Comparison of ENCODE assay signal across 8 mouse cellular contexts in the genomic region with DNA sequence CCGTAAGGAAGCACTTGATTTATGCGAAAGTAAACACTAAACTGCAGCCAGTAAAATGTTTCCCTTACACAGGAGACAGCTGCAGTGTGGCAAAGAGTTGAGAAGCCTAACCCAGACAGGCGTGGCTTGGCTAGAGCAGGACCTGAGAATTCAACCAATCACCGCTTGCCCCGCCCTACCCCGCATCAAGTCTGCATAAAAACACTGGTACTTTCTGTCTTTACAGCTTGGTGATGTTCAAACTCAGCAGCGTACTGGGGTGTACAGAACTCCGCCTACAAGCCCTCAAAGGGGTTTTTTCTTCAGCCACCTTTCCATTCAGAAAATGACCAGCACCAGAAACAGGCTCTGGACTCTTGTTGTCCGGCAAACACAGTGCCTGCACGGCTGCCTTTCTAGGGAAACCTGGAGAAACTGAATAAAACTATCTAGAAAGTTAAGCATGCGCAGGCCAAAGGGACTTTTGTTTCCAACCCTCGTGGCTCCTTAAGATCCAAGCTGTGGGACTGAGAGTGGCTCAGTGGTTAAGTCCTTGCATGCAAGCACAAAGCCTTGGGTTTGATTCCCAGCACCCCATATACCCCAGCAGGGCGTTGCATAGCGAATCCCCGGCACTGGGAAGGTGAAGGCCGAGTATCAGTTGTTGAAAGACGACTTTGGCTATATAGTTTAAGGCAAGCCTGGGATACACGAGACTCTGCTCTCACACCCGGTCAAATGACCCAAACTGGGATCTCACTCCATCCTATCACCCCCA. TPM values are rescaled to one million over a fixed set of nuclear protein-coding genes. Genes with fewer than 3 reads are reported as not detected.
DNase-seq lines count a peak whose midpoint lies in the region; ATAC-seq and TF ChIP-seq lines count a peak whose summit lies in the region.

No protein-coding gene starts in this region.

- H3K4me1 ChIP-seq in lung, adult 2 months (ENCODE audit: control insufficient read depth, insufficient read depth, low read length) = no peaks in the 10 kb centered on the region

- H3K4me3 ChIP-seq in lung, adult 2 months (replicated peaks; ENCODE audit: extremely low read depth, low read depth, low read length) = peak overlapping the region; percentile 64

- DNase-seq in B cell, adult 2 months = peak; percentile 57
- DNase-seq in R1 (ENCODE audit: low read depth, low spot score) = peak; percentile 95
- peak; percentile 70 for DNase-seq in embryo, embryonic 10.5 days (ENCODE audit: low spot score)
- DNase-seq in heart, adult 18-20 months = peak; percentile 76 to 83
- peak; percentile 73 for DNase-seq in kidney, adult 18-20 months
- peak; percentile 56 for DNase-seq in lung, adult 2 months
- peak; percentile 13 for DNase-seq in ovary, postnatal 10 days (ENCODE audit: low spot score)

- WGBS in lung, adult 2 months = 27% methylated on average over 19 of the region's 19 CpGs

- no peak for TF ChIP-seq POLR2A in lung, adult 2 months (IDR thresholded peaks at IDR 0.05; ENCODE audit: borderline replicate concordance, extremely low read depth, low read depth, low read length)

- no peak for TF ChIP-seq CTCF in lung, adult 2 months (IDR thresholded peaks at IDR 0.05; ENCODE audit: insufficient read depth, low read length)

- no peak for ATAC-seq in activated CD4-positive, CD25-positive, alpha-beta regulatory T cell, adult 4 months

RNA-seq across cellular contexts. Expression of gene Tmem231, which starts 0.9 kb away (rescaled TPM):
- 1 to 10 TPM; 2.0 to 2.4 TPM for total RNA-seq in heart, adult 18-20 months (2021)
- polyA plus RNA-seq in lung, adult 2 months (2012; rRNA removed) = 8.0 and 8.2 TPM in 2 replicates
- polyA plus RNA-seq in activated CD4-positive, CD25-positive, alpha-beta regulatory T cell, adult 4 months (2017; shearing (Covaris generic)) = 1 to 10 TPM; 1.4 to 1.8 TPM

RNA-seq across cellular contexts. Expression of gene Gabarapl2, which starts 7.7 kb away (rescaled TPM):
- 100 to 1,000 TPM; 137 to 139 TPM for total RNA-seq in heart, adult 18-20 months (2021)
- polyA plus RNA-seq in lung, adult 2 months (2012; rRNA removed) = 26.2 and 58.2 TPM in 2 replicates
- 100 to 1,000 TPM; 244 to 264 TPM for polyA plus RNA-seq in activated CD4-positive, CD25-positive, alpha-beta regulatory T cell, adult 4 months (2017; shearing (Covaris generic))

RNA-seq across cellular contexts. Expression of gene Chst5, which starts 22.5 kb away (rescaled TPM):
- not detected for total RNA-seq in heart, adult 18-20 months (2021)
- 7.1 and 7.6 TPM in 2 replicates for polyA plus RNA-seq in lung, adult 2 months (2012; rRNA removed)
- polyA plus RNA-seq in activated CD4-positive, CD25-positive, alpha-beta regulatory T cell, adult 4 months (2017; shearing (Covaris generic)) = not detected

RNA-seq across cellular contexts. Expression of gene Tmem170, which starts 56.2 kb away (rescaled TPM):
- total RNA-seq in heart, adult 18-20 months (2021) = 1 to 10 TPM; 2.4 to 2.6 TPM
- 4.0 and 5.0 TPM in 2 replicates for polyA plus RNA-seq in lung, adult 2 months (2012; rRNA removed)
- 1 to 10 TPM; 6.4 to 8.4 TPM for polyA plus RNA-seq in activated CD4-positive, CD25-positive, alpha-beta regulatory T cell, adult 4 months (2017; shearing (Covaris generic))

RNA-seq across cellular contexts. Expression of gene Adat1, which starts 59.3 kb away (rescaled TPM):
- total RNA-seq in heart, adult 18-20 months (2021) = 1 to 10 TPM; 1.9 to 2.2 TPM
- 2.5 and 2.7 TPM in 2 replicates for polyA plus RNA-seq in lung, adult 2 months (2012; rRNA removed)
- polyA plus RNA-seq in activated CD4-positive, CD25-positive, alpha-beta regulatory T cell, adult 4 months (2017; shearing (Covaris generic)) = 1 to 10 TPM; 3.9 to 4.1 TPM

Comparison
In these comparisons a context has a peak if more than half of its experiments do, and no peak if none do; other contexts are left out.
1. DNase-seq: peak in every context shown above with its lines; median percentile 95 in R1; 80 in heart, adult 18-20 months; 73 in kidney, adult 18-20 months; 70 in embryo, embryonic 10.5 days; 57 in B cell, adult 2 months; 56 in lung, adult 2 months; 13 in ovary, postnatal 10 days.